Mouse (Mus musculus) thymus, adult 2 months (tissue): ENCODE results near the gene Sord.

ENCODE experiments used
- CTCF ChIP-seq: fragments of 200-500 bp; IDR thresholded peaks from 2 replicates; pipeline ENCODE4 v1.5.1; 2012; ENCODE audit warnings: mild to moderate bottlenecking, control low read depth, low read length, moderate library complexity, borderline replicate concordance; ENCODE audit not compliant: control insufficient read depth, poor library complexity, insufficient read depth; ENCODE audit errors: extremely low read depth
- POLR2A ChIP-seq: fragments of 200-500 bp; IDR thresholded peaks from 2 replicates; pipeline ENCODE4 v1.6.1; 2012; ENCODE audit warnings: mild to moderate bottlenecking, low read length, control low read depth, moderate library complexity; ENCODE audit not compliant: control insufficient read depth, poor library complexity, insufficient read depth; ENCODE audit errors: extremely low read depth

GRCm38 (mm10) chr2:122284091-122284490, 49.5 kb downstream of the Sord start:
- TF ChIP-seq CTCF (no peak), POLR2A (no peak)
